ENCODE assay signal across 15 mouse cellular contexts in genomic region chr13:101727837-101728236, GRCm38 (mm10).
"Had no signal": no experiment of that assay in that cellular context is flagged by ENCODE, and none has a peak within 500 bp of the region (broad histone marks: within the 10 kb centered on the region; RNA-seq: fewer than 3 reads in every experiment).

No protein-coding gene starts in this region.

- H3K9me3 ChIP-seq: liver, embryonic 13.5 days; lung, embryonic 15.5 days; neural tube, embryonic 15.5 days had no signal

- H3K4me2 ChIP-seq: liver, embryonic 13.5 days; lung, embryonic 15.5 days; neural tube, embryonic 15.5 days had no signal

- H3K36me3 ChIP-seq: liver, embryonic 13.5 days; lung, embryonic 15.5 days; neural tube, embryonic 15.5 days had no signal

- H3K4me3 ChIP-seq: liver, embryonic 13.5 days; lung, embryonic 15.5 days; myocyte; neural tube, embryonic 15.5 days had no signal

- DNase-seq: kidney, adult 11 months; kidney, adult 9 months; kidney, postnatal 10 days; liver; liver, embryonic 13.5 days; liver, postnatal 0 days; lung, postnatal 14 days; midbrain, embryonic 14.5 days; right cerebral cortex, adult 18-20 months; spleen, adult 18-20 months; thymus, postnatal 36 days had no signal

- H3K27ac ChIP-seq: liver, embryonic 13.5 days; lung, embryonic 15.5 days; macrophage; neural tube, embryonic 15.5 days had no signal

- H3K27me3 ChIP-seq: liver, embryonic 13.5 days; lung, embryonic 15.5 days; neural tube, embryonic 15.5 days had no signal

- H3K9ac ChIP-seq: liver, embryonic 13.5 days; liver, postnatal 0 days; lung, embryonic 15.5 days; neural tube, embryonic 15.5 days had no signal
